Mouse (Mus musculus) gastrocnemius, adult 18-20 months (tissue): Measurements from ENCODE around the gene 0610030E20Rik. TPM values are rescaled to one million over a fixed set of nuclear protein-coding genes. Genes with fewer than 3 reads are reported as not detected.

Experiments used
- DNase-seq: peaks from one replicate; pipeline ENCODE4 v3.0.0; 2021; ENCODE audit warnings: low spot score
- long read RNA-seq, 2 experiments: library from polyadenylated mRNA; stranded (forward); transcript quantifications; one replicate each; pipeline ENCODE4 v2.0.0; 2021
- total RNA-seq, 2 experiments: library from RNA; stranded (reverse); gene quantifications; 2 replicates each; pipeline ENCODE4 v1.2.3; 2021

The 0610030E20Rik gene
- 1 to 10 TPM; 7.2 to 8.0 TPM for total RNA-seq
- long read RNA-seq, experiment 1, full-length matches to known transcripts, result 3 of 4 reads
- long read RNA-seq, experiment 1, partial matches to known transcripts, result 0 of 4 reads
- long read RNA-seq, experiment 1, other reads (novel, unspliced or antisense), result 1 of 4 reads
- long read RNA-seq, experiment 2, full-length matches to known transcripts, result 1 of 3 reads
- long read RNA-seq, experiment 2, partial matches to known transcripts, result 0 of 3 reads
- long read RNA-seq, experiment 2, other reads (novel, unspliced or antisense), result 2 of 3 reads

DNA sequence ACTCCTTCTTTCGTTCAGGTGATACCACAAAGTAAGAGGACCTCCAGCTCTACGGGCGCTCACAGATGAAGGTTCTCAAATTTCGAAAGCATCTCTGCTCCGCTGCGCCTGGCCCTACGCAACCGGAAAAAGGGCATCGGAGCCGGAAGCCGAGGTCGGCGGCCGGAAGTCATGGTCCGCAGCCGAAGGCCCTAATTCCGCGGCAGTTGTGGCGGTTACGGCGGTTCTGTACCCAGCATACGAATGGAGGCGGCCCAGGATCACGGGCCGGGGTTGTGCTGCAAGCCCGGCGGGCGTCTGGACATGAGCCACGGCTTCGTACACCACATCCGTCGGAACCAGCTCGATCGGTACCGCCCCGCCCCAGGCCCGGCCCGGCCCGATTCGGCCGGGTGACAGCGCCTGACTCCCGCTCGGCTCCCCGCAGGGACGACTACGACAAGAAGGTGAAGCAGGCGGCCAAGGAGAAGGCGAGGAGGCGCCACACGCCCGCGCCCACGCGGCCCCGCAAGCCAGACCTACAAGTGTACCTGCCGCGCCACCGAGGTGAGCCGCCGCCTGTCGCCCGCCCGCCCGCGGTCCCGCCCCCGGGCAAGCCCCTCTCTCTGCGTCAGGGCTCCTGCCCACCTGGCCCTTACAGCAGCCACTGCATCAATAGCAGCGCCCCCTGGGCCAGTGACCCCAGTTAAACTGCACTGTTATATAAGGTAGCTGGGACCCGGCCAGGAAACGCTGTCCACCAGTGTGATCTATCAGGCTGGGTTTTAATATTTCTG lies at the start of gene 0610030E20Rik:
Gene 0610030E20Rik, plus strand, starts transcription at position 152 of the 776 bp plus-strand sequence.
- DNase-seq, result peak; percentile 73

DNA sequence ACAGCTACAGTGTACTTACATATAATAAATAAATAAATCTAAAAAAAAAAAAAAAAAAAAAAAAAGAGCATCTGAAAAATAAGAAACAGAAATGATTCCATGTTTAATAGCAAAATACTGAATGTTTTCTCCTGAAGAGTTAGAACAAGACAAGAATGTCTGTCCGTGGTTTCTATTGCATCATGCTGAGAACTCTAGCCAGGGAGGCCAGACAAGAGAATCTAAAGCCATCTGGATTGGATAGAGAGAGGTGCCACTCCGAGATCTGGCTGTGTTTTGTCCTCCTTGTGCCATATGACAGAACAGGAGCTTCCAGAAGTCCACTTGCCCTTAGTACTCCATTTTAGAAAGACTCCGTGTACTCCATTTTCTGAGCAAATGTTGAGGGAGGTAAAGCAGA lies 49.3 kb upstream of the 0610030E20Rik start:
- DNase-seq, result no peak

DNA sequence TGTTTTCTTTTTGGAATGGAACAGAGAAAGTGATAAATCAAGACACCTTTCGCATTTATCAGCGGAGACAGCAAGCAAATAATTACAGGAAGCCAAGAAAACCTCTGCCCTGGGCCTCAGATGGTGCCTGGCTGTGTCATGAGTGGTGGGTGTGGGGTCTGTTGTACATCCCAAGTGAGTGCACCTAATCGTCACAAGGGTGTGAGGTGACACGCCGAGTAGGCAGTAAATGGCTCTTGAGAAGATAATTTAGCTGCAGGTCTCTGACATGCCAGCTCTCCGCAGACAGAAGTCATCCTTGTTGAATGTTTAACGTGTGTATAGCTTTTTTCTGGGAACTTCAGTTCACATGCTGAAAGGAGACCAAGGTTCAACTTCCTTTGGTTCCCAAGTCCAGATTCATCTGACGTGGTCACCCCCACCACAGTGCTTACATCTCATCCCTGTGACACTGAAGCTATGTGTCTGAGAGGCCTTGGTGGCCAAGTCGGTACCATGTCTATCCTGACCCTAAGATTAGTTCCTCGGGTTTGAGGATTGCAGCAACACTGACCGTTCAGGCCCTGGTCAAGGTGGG lies 44.7 kb upstream of the 0610030E20Rik start:
- DNase-seq, result no peak

DNA sequence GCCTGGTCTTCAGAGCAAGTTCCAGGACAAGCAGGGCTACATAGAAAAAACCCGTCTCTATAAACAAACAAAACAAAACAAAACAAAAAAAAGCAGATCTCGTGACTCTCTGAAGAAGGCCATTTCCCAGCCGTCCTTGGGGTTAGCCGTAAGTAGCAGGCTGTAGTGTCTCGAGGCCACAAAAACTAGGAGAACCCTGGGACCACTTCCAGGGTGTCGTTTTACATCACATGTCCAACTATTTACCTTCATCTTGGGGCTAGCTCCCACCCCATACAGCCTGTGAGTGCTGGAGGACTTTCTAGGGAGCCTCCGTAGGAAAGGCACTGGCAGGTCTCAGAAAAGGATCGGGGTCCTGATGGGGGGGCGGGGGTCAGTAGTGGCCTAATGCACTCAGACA lies 43.6 kb upstream of the 0610030E20Rik start:
- DNase-seq, result no peak

DNA sequence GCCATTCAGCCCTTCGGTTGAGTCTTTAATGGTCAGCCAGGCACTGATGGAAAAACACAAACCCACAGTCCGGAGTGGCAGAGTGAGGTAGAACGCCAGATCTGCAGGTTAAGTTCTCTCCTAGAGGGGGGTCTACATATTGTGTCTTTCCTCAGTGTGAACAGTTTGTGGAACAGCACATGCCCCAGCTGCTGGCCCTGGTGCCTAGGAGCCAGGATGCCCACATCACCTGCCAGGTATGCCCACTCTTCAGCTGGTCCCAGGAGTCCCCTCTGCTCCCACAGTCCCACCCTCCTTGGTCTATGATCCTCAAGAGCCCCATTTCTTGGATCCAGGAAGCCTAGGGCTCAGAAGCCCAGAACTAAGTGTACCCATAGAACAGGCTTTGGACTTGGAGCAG lies 34.9 kb upstream of the 0610030E20Rik start:
- no peak for DNase-seq

DNA sequence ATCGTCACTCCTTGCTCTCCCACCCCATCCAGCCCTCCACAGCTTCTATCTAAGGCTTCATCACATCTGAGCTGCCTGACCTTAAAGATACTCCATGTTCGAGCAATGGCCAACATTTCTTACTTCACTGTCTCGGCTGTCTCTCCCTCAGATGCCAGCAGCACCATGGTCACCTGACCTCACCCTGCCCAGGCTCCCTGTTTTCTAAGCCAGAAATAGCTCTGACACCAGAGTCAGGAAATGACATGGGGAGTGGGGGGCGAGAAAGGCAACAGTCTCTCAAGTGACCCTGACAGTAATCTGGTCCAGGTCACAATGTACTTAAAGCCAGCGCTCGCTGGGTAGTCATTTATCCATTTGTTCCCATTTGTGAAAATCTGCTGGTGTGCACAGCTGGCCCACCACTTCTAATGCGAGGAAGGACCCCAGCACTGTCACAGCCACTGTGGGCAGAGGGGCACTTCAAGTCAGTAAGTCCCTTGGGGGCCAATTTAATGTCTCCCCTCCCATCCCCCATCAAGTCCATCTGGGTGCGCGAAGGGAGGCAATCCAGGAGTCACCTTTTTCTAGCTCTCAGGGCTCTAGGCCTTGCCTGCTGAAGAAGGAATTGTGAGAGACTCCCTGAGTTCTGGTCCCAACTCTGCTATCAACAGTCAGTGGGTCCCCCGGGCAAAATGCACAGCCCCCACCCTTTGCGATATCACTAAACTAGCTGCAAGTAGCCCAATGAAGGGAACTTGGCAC lies 33.8 kb upstream of the 0610030E20Rik start:
- DNase-seq, result peak; percentile 52

DNA sequence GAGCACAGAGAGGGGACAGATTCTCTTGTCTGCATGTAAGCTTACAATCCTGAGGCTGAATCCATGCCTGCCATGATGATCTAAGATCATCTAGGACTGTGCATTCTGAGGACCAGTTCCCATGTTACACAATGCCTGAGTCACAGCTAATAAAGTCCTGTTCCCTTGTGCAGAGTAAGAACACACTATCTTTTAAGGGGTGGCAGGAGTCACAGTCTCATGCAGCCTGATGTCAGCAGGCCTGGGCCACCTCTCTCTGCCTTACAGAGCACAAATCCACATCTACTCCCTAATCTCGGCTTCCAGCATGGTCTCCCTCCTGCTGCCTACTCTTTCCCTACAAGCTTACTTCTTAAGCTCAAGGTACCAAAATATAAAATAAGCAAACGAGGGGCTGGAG lies 31.7 kb upstream of the 0610030E20Rik start:
- DNase-seq, result no peak

DNA sequence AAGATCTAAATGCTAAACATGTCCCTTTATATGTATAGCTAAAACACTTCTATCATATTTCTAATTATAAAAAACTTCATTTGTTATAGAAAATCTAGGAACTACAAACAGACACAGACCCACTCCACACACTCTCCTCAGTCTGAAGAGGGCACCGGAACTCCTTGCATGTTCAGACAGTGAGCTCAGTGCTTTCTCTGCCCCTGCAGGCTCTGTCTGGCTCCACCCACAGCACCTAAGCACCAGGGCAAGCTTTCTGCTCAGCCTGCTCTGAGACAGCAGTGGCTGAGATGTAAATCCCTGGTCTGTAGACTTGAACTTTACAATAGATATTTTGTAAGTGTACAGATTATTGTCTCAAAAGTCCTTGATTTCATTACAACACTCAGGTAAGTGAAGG lies 31.1 kb upstream of the 0610030E20Rik start:
- DNase-seq, result no peak

DNA sequence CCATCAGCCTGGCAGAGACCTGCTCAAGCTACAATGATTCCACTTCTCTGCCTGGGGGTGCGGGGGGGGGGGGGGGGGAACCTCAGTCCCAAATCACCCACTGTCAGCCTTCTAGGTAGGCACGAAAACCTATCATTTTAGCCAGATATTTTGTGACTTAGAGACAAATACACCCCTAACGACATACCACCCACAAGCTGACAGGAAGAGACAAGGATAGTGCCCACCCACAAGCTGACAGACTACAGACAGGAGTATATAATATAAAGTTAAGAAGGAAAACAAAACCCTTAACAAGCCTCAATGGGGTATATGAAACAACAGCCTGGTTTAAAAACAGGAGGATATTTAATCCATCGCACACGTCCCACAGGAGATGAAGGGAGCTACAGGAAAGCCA lies 28.7 kb upstream of the 0610030E20Rik start:
- DNase-seq, result no peak

DNA sequence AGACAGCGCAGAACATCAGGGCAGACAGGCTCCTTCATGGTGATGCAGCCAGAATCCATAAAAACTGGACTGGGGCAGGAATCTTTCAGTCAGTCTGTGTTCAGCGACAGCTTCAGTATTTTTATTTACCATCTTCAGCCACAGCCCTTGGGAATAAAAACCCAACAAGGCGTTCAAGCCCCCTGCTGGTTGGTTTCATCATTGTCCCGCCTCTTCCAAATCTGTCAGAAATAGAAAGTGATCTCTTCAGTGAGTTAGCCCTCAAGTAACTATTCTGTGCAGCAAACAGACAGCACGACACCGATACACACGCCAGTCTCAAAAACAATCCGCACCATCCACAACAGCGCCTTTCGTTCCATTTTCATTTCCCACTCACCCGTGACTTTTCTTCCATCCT lies 28.1 kb upstream of the 0610030E20Rik start:
- peak; percentile 74 for DNase-seq

DNA sequence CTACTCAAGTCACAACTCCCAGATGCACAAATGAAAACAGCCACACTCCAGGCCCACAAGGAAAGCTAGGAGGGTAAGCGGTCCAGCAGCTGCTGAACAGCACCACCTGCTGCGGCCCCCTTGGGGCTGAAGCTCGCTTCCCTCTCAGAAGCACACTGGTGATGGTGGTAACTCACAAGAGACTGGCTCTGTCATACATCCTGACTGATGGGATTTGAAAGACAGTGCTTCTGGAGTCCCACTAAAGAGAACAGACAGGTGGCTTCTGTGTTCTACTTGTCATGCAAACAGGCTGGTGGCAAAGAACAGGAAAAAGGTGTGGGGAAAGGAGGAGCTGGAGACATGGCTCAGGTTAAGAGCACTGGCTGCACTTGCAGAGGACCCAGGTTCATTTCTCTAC lies 24.2 kb upstream of the 0610030E20Rik start:
- no peak for DNase-seq

DNA sequence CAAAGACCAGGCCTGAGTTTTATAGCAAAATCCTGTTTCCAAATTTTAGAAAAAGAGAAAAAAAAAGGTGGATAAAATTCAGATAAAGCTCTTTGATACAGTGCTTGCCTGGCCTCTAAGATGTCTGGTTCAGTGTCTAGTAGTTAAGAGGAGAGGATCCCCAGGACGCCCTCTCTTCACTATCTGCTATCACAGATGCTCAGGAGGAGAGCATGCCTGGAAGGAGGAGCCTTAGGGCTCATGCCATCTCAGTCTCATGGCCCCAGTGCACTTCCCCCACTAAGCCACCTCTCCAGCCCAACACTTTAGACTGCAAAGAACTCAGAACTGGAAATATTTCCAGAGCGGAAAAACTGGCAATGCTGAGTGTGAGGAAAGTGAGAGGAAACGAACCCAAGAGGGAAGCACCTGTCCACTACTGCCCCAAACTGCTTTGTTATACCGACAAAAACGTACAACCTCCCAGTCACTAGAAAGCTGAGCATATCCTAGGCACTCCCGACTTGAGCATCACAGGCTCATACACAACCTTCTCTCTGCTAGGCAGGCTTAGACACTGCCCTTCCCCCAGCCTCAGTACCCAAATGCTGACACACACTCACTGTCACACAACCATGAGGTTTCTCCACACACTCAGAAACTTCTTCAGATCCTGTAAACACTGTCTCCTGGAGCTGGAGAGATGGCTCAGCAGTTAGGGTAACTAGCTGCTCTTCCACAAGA lies 23.2 kb upstream of the 0610030E20Rik start:
- no peak for DNase-seq

DNA sequence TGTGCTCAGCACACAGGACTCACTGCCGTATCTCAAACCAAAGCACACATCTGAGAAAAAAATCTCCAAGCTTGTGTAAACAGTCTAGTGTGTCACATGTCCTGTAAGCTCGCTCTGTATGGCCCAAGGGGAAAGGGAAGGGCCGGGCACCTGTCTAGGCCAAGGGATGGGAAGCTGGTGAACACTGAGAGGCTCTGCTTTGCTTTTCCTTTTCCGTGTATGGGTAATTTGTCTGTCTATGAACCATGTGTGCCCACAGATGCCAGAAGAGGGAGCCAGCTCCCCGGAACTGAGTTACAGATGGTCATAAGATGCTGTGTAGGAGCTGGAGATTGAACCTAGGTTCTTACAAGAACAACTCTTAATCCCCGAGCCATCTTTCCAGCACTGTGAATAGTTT lies 20.8 kb upstream of the 0610030E20Rik start:
- no peak for DNase-seq

DNA sequence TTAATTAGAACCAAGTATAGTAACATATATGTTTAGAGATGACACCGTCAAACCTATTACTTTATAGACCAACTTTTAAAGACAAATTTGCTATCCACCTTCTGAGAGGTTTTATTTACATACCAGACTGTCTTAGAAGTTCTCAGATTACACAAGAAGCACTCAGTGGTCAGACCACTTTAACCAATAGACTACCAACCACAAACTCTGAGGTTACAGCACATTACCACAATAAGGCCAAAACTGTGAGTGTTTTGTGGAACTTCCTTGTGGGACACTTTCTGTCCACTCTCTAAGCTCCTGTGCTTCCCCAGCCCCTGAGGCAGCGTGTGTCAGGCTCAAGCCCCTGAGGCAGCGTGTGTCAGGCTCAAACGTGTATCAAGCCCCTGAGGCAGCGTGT lies 18.1 kb upstream of the 0610030E20Rik start:
- DNase-seq, result no peak

DNA sequence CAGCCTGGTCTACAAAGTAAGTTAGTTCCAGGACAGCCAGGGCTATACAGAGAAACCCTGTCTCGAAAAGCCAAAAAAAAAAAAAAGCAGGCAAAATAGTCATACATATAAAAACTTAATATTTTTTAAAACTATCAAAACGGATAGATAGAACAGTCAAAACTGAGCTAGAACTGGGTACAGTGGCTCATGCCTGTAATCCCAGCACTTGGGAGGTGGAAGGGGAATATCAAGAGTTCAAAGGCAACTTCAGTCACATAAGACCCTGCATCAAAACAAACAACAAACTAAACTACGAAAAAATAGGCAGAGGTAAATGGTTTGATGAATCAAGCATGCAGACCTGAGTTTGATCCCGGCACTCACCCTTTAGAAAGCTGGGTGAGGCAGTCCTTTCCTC lies 17.0 kb upstream of the 0610030E20Rik start:
- no peak for DNase-seq

DNA sequence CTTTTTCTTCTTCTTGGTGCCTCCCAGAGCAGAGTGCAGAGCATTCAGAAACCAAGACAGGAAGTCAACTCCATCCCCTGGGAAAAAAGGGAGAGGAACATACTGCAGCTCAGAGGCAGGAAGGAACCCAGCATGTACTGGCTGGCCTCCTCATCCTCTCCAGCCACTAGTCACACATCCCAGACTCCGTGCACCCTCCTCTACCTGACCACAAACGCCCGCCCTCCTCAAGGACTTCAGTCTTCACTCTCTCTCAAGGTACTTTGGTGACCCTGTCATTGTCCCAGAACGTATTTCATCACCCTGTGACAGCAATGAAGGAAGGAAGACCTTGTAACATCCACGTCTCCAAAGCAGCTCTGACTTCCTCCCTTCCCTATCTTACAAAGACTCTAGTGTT lies 14.0 kb upstream of the 0610030E20Rik start:
- DNase-seq, result no peak

DNA sequence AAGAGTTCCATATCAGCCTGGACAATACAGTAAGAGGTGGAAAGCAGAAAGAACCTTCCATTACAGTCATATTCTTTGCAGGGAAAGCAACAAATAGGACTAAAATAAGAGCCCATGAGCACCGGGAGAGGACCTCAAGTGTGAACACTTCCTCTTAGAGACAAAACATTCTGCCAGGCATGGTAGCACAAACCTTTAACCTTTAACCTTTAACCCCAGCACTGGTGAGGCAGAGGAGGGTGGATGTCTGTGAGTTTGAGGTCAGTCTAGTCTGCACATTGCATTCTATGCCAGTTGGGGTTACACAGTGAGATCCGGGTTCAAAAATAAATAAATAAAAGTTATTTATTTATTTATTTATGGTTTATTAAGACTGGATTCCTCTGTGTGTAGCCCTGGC lies 6.6 kb upstream of the 0610030E20Rik start:
- no peak for DNase-seq

DNA sequence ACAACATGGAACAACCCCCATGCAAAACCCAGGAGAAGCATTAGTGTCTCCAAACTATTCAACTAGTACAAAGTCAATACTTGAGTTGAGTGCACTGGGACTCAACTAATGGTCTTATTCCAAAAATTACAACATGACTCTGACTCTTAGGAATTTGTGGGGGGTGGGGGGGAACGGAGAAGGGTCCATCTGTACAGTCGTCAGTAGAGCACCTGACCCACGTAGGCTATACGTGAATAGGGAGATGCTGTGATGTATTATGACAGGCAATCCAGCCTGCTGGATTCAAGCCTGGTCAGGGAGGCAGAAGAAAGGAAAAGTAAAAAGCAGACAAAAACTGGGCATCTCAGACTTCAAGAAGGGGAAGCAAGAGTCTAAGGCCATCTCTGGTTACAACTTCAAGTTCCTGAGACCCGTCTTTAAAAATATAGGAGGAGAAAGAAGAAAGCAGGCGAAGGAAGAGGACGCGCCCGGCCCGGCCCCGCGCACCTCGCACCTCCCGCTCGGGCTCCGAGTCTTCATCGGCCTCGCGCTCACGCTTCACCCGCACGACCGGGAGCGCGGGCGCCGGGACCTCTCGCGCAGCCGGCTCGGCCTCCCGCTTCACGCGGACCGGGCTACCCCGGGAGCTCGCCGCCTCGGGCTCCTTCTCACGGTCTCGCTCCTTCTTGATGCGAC lies 2.6 kb upstream of the 0610030E20Rik start:
- DNase-seq, result no peak

DNA sequence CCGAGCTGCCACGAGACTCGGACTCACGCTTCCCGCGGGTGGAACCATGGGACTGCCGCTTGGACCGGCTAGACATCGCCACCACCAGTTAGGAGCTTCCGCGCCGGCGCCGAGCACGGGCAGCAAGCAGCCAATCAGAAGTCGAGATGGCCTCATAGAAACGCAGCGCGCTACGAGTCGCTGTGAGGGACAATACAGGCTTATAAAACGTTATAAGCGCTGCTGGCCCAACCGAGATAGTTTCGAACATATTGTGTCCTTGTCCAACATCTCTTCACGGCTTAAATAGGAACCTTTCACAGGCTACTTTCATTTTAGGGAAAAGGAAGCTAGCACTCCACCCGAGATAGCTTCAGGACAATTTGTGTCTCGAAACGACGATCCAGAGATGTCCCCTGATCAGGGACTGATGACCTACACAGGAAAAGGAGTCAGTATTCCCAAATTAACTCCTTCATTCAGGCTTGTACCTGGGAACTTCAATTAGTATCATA lies 2.0 kb upstream of the 0610030E20Rik start, which contains the start of gene Usp39:
Gene Usp39, minus strand, starts transcription at position 111 of the 494 bp plus-strand sequence.
- peak; percentile 93 for DNase-seq

DNA sequence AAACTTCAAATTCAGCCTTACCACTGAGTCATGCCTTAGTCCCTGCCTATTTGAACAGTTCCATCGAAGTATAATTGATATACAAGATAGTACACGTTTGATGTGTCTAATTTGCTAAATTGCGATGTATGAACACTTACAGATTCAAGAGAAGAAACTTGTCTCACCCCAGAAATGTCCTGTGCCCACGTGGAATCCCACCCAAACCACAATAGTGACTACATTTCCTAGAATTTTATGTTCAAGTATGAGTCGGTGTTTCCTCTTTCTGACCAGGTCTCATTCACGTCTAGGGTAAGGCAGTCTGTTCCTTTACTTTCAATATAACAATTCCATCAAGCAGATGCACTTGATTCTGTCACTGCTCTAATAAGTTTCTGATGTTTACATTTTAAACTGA lies 1.5 kb upstream of the 0610030E20Rik start:
- DNase-seq, result no peak
